Mouse (Mus musculus): ENCODE measurements around the gene Sdc4.

The Sdc4 gene

GRCm38 (mm10) chr2:164443460-164444000, at the start of gene Sdc4:
Gene Sdc4 (minus strand): TSS chr2:164443887.
- no peak for DNase-seq

- DNase-seq, result peak; percentile 58
These were observed 44.1 kb upstream of the Sdc4 start for GRCm38 (mm10) chr2:164487812-164488211.

- DNase-seq, result no peak
These were observed 43.4 kb upstream of the Sdc4 start for GRCm38 (mm10) chr2:164487115-164487527.

GRCm38 (mm10) chr2:164486258-164487114, 42.8 kb upstream of the Sdc4 start:
- peak; percentile 83 for DNase-seq

GRCm38 (mm10) chr2:164485681-164486257, 42.1 kb upstream of the Sdc4 start, which contains the start of gene Dbndd2:
Gene Dbndd2 (plus strand): TSS chr2:164486106.
- peak; percentile 62 for DNase-seq

GRCm38 (mm10) chr2:164473624-164474023, 29.9 kb upstream of the Sdc4 start, which contains the start of gene Trp53tg5:
Gene Trp53tg5 (minus strand): TSS chr2:164473724.
- DNase-seq, result no peak

GRCm38 (mm10) chr2:164470254-164470653, 26.6 kb upstream of the Sdc4 start:
- DNase-seq, result peak; percentile 56

- no peak for DNase-seq
These were observed 23.1 kb upstream of the Sdc4 start for GRCm38 (mm10) chr2:164466787-164467186.

GRCm38 (mm10) chr2:164465161-164465560, 21.5 kb upstream of the Sdc4 start:
- no peak for DNase-seq

- peak; percentile 94 for DNase-seq
These were observed 17.3 kb upstream of the Sdc4 start, which contains the start of gene Gm20458 for GRCm38 (mm10) chr2:164460745-164461551. Gene Gm20458 (plus strand): TSS chr2:164460967.

GRCm38 (mm10) chr2:164458535-164458934, 14.8 kb upstream of the Sdc4 start:
- no peak for DNase-seq

GRCm38 (mm10) chr2:164457942-164458341, 14.3 kb upstream of the Sdc4 start:
- no peak for DNase-seq

- DNase-seq, result no peak
These were observed 13.2 kb upstream of the Sdc4 start, which contains the start of gene Sys1 for GRCm38 (mm10) chr2:164456864-164457300. Gene Sys1 (plus strand): TSS chr2:164456964.

GRCm38 (mm10) chr2:164456413-164456812, 12.7 kb upstream of the Sdc4 start:
- DNase-seq, result no peak

- DNase-seq, result no peak
These were observed 11.9 kb upstream of the Sdc4 start for GRCm38 (mm10) chr2:164455421-164456190.

- DNase-seq, result peak; percentile 75
These were observed 11.2 kb upstream of the Sdc4 start for GRCm38 (mm10) chr2:164454846-164455245.

- no peak for DNase-seq
These were observed 10.3 kb upstream of the Sdc4 start for GRCm38 (mm10) chr2:164453887-164454500.

GRCm38 (mm10) chr2:164453047-164453757, 9.5 kb upstream of the Sdc4 start:
- no peak for DNase-seq

- no peak for DNase-seq
These were observed 8.5 kb upstream of the Sdc4 start for GRCm38 (mm10) chr2:164452000-164452676.

Measured in right cerebral cortex, postnatal 14 days (tissue).